Mouse (Mus musculus) MEL (cell line): ENCODE measurements around the gene Sorl1. TPM values are rescaled to one million over a fixed set of nuclear protein-coding genes. Genes with fewer than 3 reads are reported as not detected.

Experiments used
- DNase-seq: peaks from one replicate; pipeline ENCODE4 v3.0.0; 2011; ENCODE audit warnings: low read depth, low spot score
- H3K27ac ChIP-seq: 2 replicates; pipeline ENCODE4 v1.5.1; 2012; ENCODE audit warnings: low read depth, mild to moderate bottlenecking, control low read depth, low read length, moderate library complexity; ENCODE audit not compliant: control insufficient read depth
- H3K27me3 ChIP-seq, 2 experiments: fragments of 150-350 bp in 1 of 2; sonication (generic) in 1 of 2; 2 replicates each; pipeline ENCODE4 v1.6.1; 2012; ENCODE audit warnings: low read length in 2 of 2, mild to moderate bottlenecking in 2 of 2, improper control_type of control experiment in 1 of 2, moderate library complexity in 1 of 2; ENCODE audit not compliant: insufficient read depth in 2 of 2, control insufficient read depth in 1 of 2
- H3K36me3 ChIP-seq, 2 experiments: 2 replicates each; pipeline ENCODE4 v1.6.1; 2012 to 2014; ENCODE audit warnings: low read length in 2 of 2, improper control_type of control experiment in 1 of 2, inconsistent platforms in 1 of 2, mild to moderate bottlenecking in 1 of 2; ENCODE audit not compliant: insufficient read depth in 2 of 2, control insufficient read depth in 1 of 2
- H3K4me1 ChIP-seq, 2 experiments: fragments of 150-350 bp in 1 of 2; sonication (generic) in 1 of 2; 2 replicates each; pipeline ENCODE4 v1.6.1; 2012; ENCODE audit warnings: low read length in 2 of 2, improper control_type of control experiment in 1 of 2, mild to moderate bottlenecking in 1 of 2; ENCODE audit not compliant: insufficient read depth in 2 of 2, control insufficient read depth in 1 of 2
- H3K4me3 ChIP-seq, 2 experiments: fragments of 150-350 bp in 1 of 2; sonication (generic) in 1 of 2; 2 replicates each; pipeline ENCODE4 v1.5.1; 2012; ENCODE audit warnings: low read depth in 2 of 2, low read length in 2 of 2, mild to moderate bottlenecking in 2 of 2, moderate library complexity in 2 of 2, control low read depth in 1 of 2, improper control_type of control experiment in 1 of 2; ENCODE audit not compliant: control insufficient read depth in 1 of 2, insufficient read depth in 1 of 2
- H3K79me2 ChIP-seq: 2 replicates; pipeline ENCODE4 v1.6.1; 2012; ENCODE audit warnings: mild to moderate bottlenecking, low read length, moderate library complexity; ENCODE audit not compliant: control insufficient read depth, poor library complexity, insufficient read depth
- H3K9ac ChIP-seq: 2 replicates; pipeline ENCODE4 v1.6.1; 2012; ENCODE audit warnings: low read depth, mild to moderate bottlenecking, control low read depth, low read length, moderate library complexity; ENCODE audit not compliant: control insufficient read depth, poor library complexity, severe bottlenecking
- H3K9me3 ChIP-seq: fragments of 150-350 bp; sonication (generic); replicated peaks from 2 replicates; pipeline ENCODE4 v1.6.1; 2012; ENCODE audit warnings: mild to moderate bottlenecking, low read length, improper control_type of control experiment, moderate library complexity; ENCODE audit not compliant: insufficient read depth
- BHLHE40 ChIP-seq: IDR thresholded peaks from 2 replicates; pipeline ENCODE4 v1.6.1; 2012; ENCODE audit warnings: low read depth, mild to moderate bottlenecking, inconsistent platforms, low read length, improper control_type of control experiment, borderline replicate concordance
- CTCF ChIP-seq, 3 experiments: IDR thresholded peaks in 2 of 3; conservative IDR thresholded peaks in 1 of 3; 2 replicates each; pipeline ENCODE4 v1.5.1; 2011 to 2012; ENCODE audit warnings: low read length in 3 of 3, low read depth in 2 of 3, mild to moderate bottlenecking in 2 of 3, improper control_type of control experiment in 1 of 3, inconsistent platforms in 1 of 3, mixed read lengths in 1 of 3, moderate library complexity in 1 of 3; ENCODE audit not compliant: control insufficient read depth in 1 of 3, insufficient read depth in 1 of 3, poor library complexity in 1 of 3, severe bottlenecking in 1 of 3
- ELF1 ChIP-seq: IDR thresholded peaks from 2 replicates; pipeline ENCODE4 v1.6.1; 2014; ENCODE audit warnings: low read depth, mild to moderate bottlenecking, inconsistent platforms, low read length, improper control_type of control experiment, moderate library complexity
- EP300 ChIP-seq, 2 experiments: IDR thresholded peaks; 2 replicates each; pipeline ENCODE4 v1.6.1; 2011; ENCODE audit warnings: improper control_type of control experiment in 2 of 2, low read length in 2 of 2, low read depth in 1 of 2, mild to moderate bottlenecking in 1 of 2
- ETS1 ChIP-seq: IDR thresholded peaks from 2 replicates; pipeline ENCODE4 v1.6.1; 2012; ENCODE audit warnings: low read depth, mild to moderate bottlenecking, inconsistent platforms, low read length, improper control_type of control experiment, moderate library complexity
- GABPA ChIP-seq: IDR thresholded peaks from 2 replicates; pipeline ENCODE4 v1.6.1; 2012; ENCODE audit warnings: low read depth, mild to moderate bottlenecking, inconsistent platforms, low read length, improper control_type of control experiment, moderate library complexity
- GATA1 ChIP-seq: IDR thresholded peaks from 2 replicates; pipeline ENCODE4 v1.6.1; 2011; ENCODE audit warnings: low read depth, low read length, improper control_type of control experiment
- JUND ChIP-seq: IDR thresholded peaks from 2 replicates; pipeline ENCODE4 v1.6.1; 2011; ENCODE audit warnings: low read depth, mild to moderate bottlenecking, improper control_type of control experiment, low read length
- KAT2A ChIP-seq: conservative IDR thresholded peaks from 2 replicates; pipeline ENCODE4 v1.6.1; 2012; ENCODE audit warnings: low read depth, low read length, improper control_type of control experiment, inconsistent platforms
- MAFK ChIP-seq: IDR thresholded peaks from 2 replicates; pipeline ENCODE4 v1.6.1; 2011; ENCODE audit warnings: low read depth, mild to moderate bottlenecking, low read length, improper control_type of control experiment, borderline replicate concordance
- MAZ ChIP-seq: IDR thresholded peaks from 2 replicates; pipeline ENCODE4 v1.6.1; 2012; ENCODE audit warnings: low read depth, mild to moderate bottlenecking, inconsistent platforms, low read length, improper control_type of control experiment
- MEF2A ChIP-seq: IDR thresholded peaks from 2 replicates; pipeline ENCODE4 v1.6.1; 2014; ENCODE audit warnings: low read depth, mild to moderate bottlenecking, inconsistent platforms, low read length, improper control_type of control experiment; ENCODE audit not compliant: poor library complexity, insufficient replicate concordance, severe bottlenecking; ENCODE audit errors: extremely low read depth
- MXI1 ChIP-seq: IDR thresholded peaks from 2 replicates; pipeline ENCODE4 v1.6.1; 2011; ENCODE audit warnings: mild to moderate bottlenecking, low read depth, low read length, improper control_type of control experiment
- MYC ChIP-seq: IDR thresholded peaks from 2 replicates; pipeline ENCODE4 v1.6.1; 2011; ENCODE audit warnings: low read depth, mild to moderate bottlenecking, low read length, improper control_type of control experiment, moderate library complexity
- NELFE ChIP-seq: IDR thresholded peaks from 2 replicates; pipeline ENCODE4 v1.6.1; 2011; ENCODE audit warnings: low read depth, low read length, improper control_type of control experiment
- POLR2A ChIP-seq, 2 experiments: IDR thresholded peaks; 2 replicates each; pipeline ENCODE4 v1.6.1; 2011 to 2012; ENCODE audit warnings: low read length in 2 of 2, mild to moderate bottlenecking in 2 of 2, control low read depth in 1 of 2, improper control_type of control experiment in 1 of 2, low read depth in 1 of 2, moderate library complexity in 1 of 2; ENCODE audit not compliant: control insufficient read depth in 1 of 2, insufficient read depth in 1 of 2, poor library complexity in 1 of 2
- TBP ChIP-seq: IDR thresholded peaks from 2 replicates; pipeline ENCODE4 v1.8.0; 2011; ENCODE audit warnings: low read depth, low read length, improper control_type of control experiment
- UBTF ChIP-seq: IDR thresholded peaks from 2 replicates; pipeline ENCODE4 v1.6.1; 2012; ENCODE audit warnings: low read depth, mild to moderate bottlenecking, inconsistent platforms, low read length, improper control_type of control experiment, moderate library complexity, borderline replicate concordance; ENCODE audit not compliant: insufficient read depth
- USF1 ChIP-seq: IDR thresholded peaks from 2 replicates; pipeline ENCODE4 v1.6.1; 2014; ENCODE audit warnings: low read depth, mild to moderate bottlenecking, inconsistent platforms, low read length, improper control_type of control experiment, moderate library complexity
- ZKSCAN1 ChIP-seq: IDR thresholded peaks from 2 replicates; pipeline ENCODE4 v1.6.1; 2012; ENCODE audit warnings: low read depth, mild to moderate bottlenecking, inconsistent platforms, low read length, improper control_type of control experiment, moderate library complexity
- ZMIZ1 ChIP-seq: IDR thresholded peaks from 2 replicates; pipeline ENCODE4 v1.6.1; 2012; ENCODE audit warnings: low read depth, mild to moderate bottlenecking, inconsistent platforms, low read length, improper control_type of control experiment, moderate library complexity
- ZNF384 ChIP-seq: IDR thresholded peaks from 2 replicates; pipeline ENCODE4 v1.6.1; 2012; ENCODE audit warnings: low read depth, mild to moderate bottlenecking, inconsistent platforms, low read length, improper control_type of control experiment
- polyA plus RNA-seq, 2 experiments: library from polyadenylated mRNA; stranded (reverse) in 1 of 2; unstranded in 1 of 2; fragments of >175 nt in 1 of 2; fragments of >200 nt in 1 of 2; gene quantifications; 2 replicates each; pipeline versions ENCODE4 v1.2.1 to v1.2.4; 2012; ENCODE audit warnings: low replicate concordance in 2 of 2, low read depth in 1 of 2; ENCODE audit not compliant: insufficient read length in 2 of 2, insufficient read depth in 1 of 2, missing spikeins in 1 of 2
- total RNA-seq: library from RNA; depleted of rRNA; stranded (reverse); fragments of 300-350 nt; gene quantifications from 2 replicates; pipeline ENCODE4 v1.2.3, GENCODE M21; 2012

Gene Sorl1
- total and polyA plus RNA-seq, 3 experiments: not detected

DNA sequence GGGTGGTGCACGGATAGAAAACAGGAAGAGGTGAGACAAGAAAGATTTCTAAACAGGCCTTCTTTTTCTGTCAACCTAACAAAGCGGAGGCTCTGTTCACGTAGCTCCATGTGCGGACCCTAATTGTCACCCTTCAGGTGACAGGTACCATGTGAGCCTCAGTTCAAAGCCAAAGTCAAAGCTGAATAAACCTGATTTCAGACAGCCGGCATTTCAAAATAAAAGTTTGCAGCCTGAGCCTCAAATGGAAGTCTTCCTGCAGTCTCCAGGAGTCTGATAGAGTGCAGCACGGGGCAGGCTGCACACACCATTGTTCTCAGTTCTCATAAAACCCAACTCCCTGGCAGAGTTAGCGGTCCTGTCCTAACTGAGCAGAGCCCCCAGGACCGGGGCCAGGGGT lies 185.6 kb downstream of the Sorl1 start:
- H3K9me3 ChIP-seq: no peaks in the 10 kb centered on the region
- no peaks in the 10 kb centered on the region for H3K36me3 ChIP-seq
- TF ChIP-seq GABPA: no peak
- no peak for TF ChIP-seq CTCF (IDR thresholded peaks at IDR 0.05 in 2 of 3, conservative IDR thresholded peaks at IDR 0.05 in 1 of 3; ENCODE audit: control insufficient read depth in 1 of 3, insufficient read depth in 1 of 3, low read depth in 2 of 3, low read length in 3 of 3, poor library complexity in 1 of 3, severe bottlenecking in 1 of 3)
- no peak for TF ChIP-seq KAT2A
- no peak for TF ChIP-seq ELF1
- no peak for TF ChIP-seq GATA1
- no peak for TF ChIP-seq MAFK
- no peak for TF ChIP-seq MEF2A
- no peak for TF ChIP-seq BHLHE40
- TF ChIP-seq EP300 (IDR thresholded peaks at IDR 0.05; ENCODE audit: low read depth in 1 of 2, low read length in 2 of 2): no peak
- TF ChIP-seq MAZ: no peak
- TF ChIP-seq USF1: no peak
- no peak for TF ChIP-seq JUND
- no peak for TF ChIP-seq ZMIZ1
- no peak for TF ChIP-seq TBP
- TF ChIP-seq NELFE: no peak
- TF ChIP-seq ZKSCAN1: no peak
- TF ChIP-seq ETS1: no peak
- no peak for TF ChIP-seq UBTF
- no peak for TF ChIP-seq ZNF384
- TF ChIP-seq MXI1: no peak
- H3K27ac ChIP-seq: no peak overlapping the region
- H3K4me1 ChIP-seq: no peaks in the 10 kb centered on the region
- no peak overlapping the region for H3K9ac ChIP-seq
- H3K27me3 ChIP-seq: no peaks in the 10 kb centered on the region; a peak in 1 of 4 replicates
- H3K4me3 ChIP-seq: no peak overlapping the region
- H3K79me2 ChIP-seq: no peaks in the 10 kb centered on the region
- DNase-seq: no peak

- DNase-seq: no peak
- H3K9me3 ChIP-seq: no peaks in the 10 kb centered on the region
- H3K27ac ChIP-seq: no peak overlapping the region
- H3K79me2 ChIP-seq: no peaks in the 10 kb centered on the region
- no peak overlapping the region for H3K9ac ChIP-seq
- no peak for TF ChIP-seq POLR2A (IDR thresholded peaks at IDR 0.05; ENCODE audit: control insufficient read depth in 1 of 2, insufficient read depth in 1 of 2, low read depth in 1 of 2, low read length in 2 of 2, poor library complexity in 1 of 2)
- TF ChIP-seq MYC: no peak
- TF ChIP-seq JUND: no peak
- no peaks in the 10 kb centered on the region for H3K36me3 ChIP-seq
- no peaks in the 10 kb centered on the region; a peak in 1 of 4 replicates for H3K27me3 ChIP-seq
- H3K4me3 ChIP-seq: no peak overlapping the region
- H3K4me1 ChIP-seq: no peaks in the 10 kb centered on the region
Measured at GRCm38 (mm10) chr9:41937967-41938348, 186.1 kb downstream of the Sorl1 start.
